Mouse (Mus musculus) testis, postnatal 14 days (tissue): ENCODE results near the gene Cep83.

Source experiments
- DNase-seq: peaks from one replicate; pipeline ENCODE4 v3.0.0; 2021; ENCODE audit warnings: low spot score

Gene Cep83

GRCm38 (mm10) chr10:94779319-94779718 is 90.9 kb downstream of the Cep83 start:
- DNase-seq: no peak

- DNase-seq: no peak
Measured at GRCm38 (mm10) chr10:94780618-94781262, 92.3 kb downstream of the Cep83 start.

GRCm38 (mm10) chr10:94789205-94789604 is 100.8 kb downstream of the Cep83 start:
- no peak for DNase-seq

- DNase-seq: no peak
Measured at GRCm38 (mm10) chr10:94793914-94794313, 105.5 kb downstream of the Cep83 start.

- DNase-seq: no peak
Measured at GRCm38 (mm10) chr10:94794666-94795244, 106.3 kb downstream of the Cep83 start.

GRCm38 (mm10) chr10:94798128-94798527 is 109.7 kb downstream of the Cep83 start:
- DNase-seq: no peak

GRCm38 (mm10) chr10:94799485-94800239 is 111.2 kb downstream of the Cep83 start:
- no peak for DNase-seq

- no peak for DNase-seq
Measured at GRCm38 (mm10) chr10:94800677-94801354, 112.4 kb downstream of the Cep83 start.

- no peak for DNase-seq
Measured at GRCm38 (mm10) chr10:94804029-94804908, 115.8 kb downstream of the Cep83 start.

- no peak for DNase-seq
Measured at GRCm38 (mm10) chr10:94804909-94805220, 116.4 kb downstream of the Cep83 start.

GRCm38 (mm10) chr10:94807323-94807722 is 118.9 kb downstream of the Cep83 start:
- DNase-seq: no peak

GRCm38 (mm10) chr10:94808275-94808674 is 119.8 kb downstream of the Cep83 start:
- no peak for DNase-seq

GRCm38 (mm10) chr10:94809946-94810472 is 121.6 kb downstream of the Cep83 start:
- no peak for DNase-seq

GRCm38 (mm10) chr10:94811907-94812851 is 123.7 kb downstream of the Cep83 start:
- DNase-seq: no peak

- no peak for DNase-seq
Measured at GRCm38 (mm10) chr10:94818127-94818526, 129.7 kb downstream of the Cep83 start.

GRCm38 (mm10) chr10:94818781-94819665 is 130.6 kb downstream of the Cep83 start:
- no peak for DNase-seq

- no peak for DNase-seq
Measured at GRCm38 (mm10) chr10:94823971-94824760, 135.7 kb downstream of the Cep83 start.

- DNase-seq: no peak
Measured at GRCm38 (mm10) chr10:94825951-94826350, 137.5 kb downstream of the Cep83 start.

- no peak for DNase-seq
Measured at GRCm38 (mm10) chr10:94826436-94826835, 138.0 kb downstream of the Cep83 start.
